Mouse (Mus musculus): Measurements from ENCODE around the gene Fam168a. TPM values are rescaled to one million over a fixed set of nuclear protein-coding genes. Genes with fewer than 3 reads are reported as not detected.
A peak's percentile ranks its signal among the peaks of the same experiment; 100 is the strongest.

The Fam168a gene
- polyA plus RNA-seq, 1 experiment from 2014 or later: 36.3 TPM

GRCm38 (mm10) chr7:100860450-100860849, 154.0 kb downstream of the Fam168a start:
- Histone ChIP-seq H3K9me3 (ENCODE audit: control insufficient read depth, low read length) (no peaks in the 10 kb centered on the region), H3K9ac (ENCODE audit: low read length) (no peak overlapping the region), H3K27ac (ENCODE audit: low read depth, low read length) (no peak overlapping the region), H3K27me3 (ENCODE audit: control insufficient read depth, insufficient read depth, low read length) (no peaks in the 10 kb centered on the region), H3K4me2 (no peak overlapping the region), H3K4me3 (ENCODE audit: low read depth, low read length) (no peak overlapping the region), H3K36me3 (ENCODE audit: control insufficient read depth, insufficient read depth, low read length) (no peaks in the 10 kb centered on the region), H3K4me1 (ENCODE audit: control insufficient read depth, insufficient read depth, low read length) (peaks cover 5% of the 10 kb centered on the region; the same call in 1 of the 2 replicates)
- 90% methylated on average over 3 of the region's 3 CpGs for WGBS
- ATAC-seq (ENCODE audit: low FRiP score) (no peak), DNase-seq (ENCODE audit: low spot score, missing footprints) (no peak)

GRCm38 (mm10) chr7:100861209-100861608, 154.8 kb downstream of the Fam168a start:
- H3K27ac ChIP-seq (ENCODE audit: low read depth, low read length): no peak overlapping the region
- no peak for ATAC-seq (ENCODE audit: low FRiP score)

GRCm38 (mm10) chr7:100862353-100862752, 155.9 kb downstream of the Fam168a start:
- H3K27me3 ChIP-seq (ENCODE audit: control insufficient read depth, insufficient read depth, low read length): no peaks in the 10 kb centered on the region
- peak overlapping the region; percentile 84; the same call in 1 of the 2 replicates for H3K9ac ChIP-seq (ENCODE audit: low read length)
- no peaks in the 10 kb centered on the region for H3K36me3 ChIP-seq (ENCODE audit: control insufficient read depth, insufficient read depth, low read length)
- no peak overlapping the region for H3K27ac ChIP-seq (ENCODE audit: low read depth, low read length)
- peak overlapping the region; percentile 79 for H3K4me3 ChIP-seq (ENCODE audit: low read depth, low read length)
- H3K4me1 ChIP-seq (ENCODE audit: control insufficient read depth, insufficient read depth, low read length): peaks cover 5% of the 10 kb centered on the region; the same call in 1 of the 2 replicates
- ATAC-seq (ENCODE audit: low FRiP score) (peak; percentile 28; the same call in 1 of the 2 replicates), DNase-seq (ENCODE audit: low spot score, missing footprints) (no peak)
- H3K4me2 ChIP-seq: peak overlapping the region; percentile 98
- no peaks in the 10 kb centered on the region for H3K9me3 ChIP-seq (ENCODE audit: control insufficient read depth, low read length)
- WGBS: 2% methylated on average over 4 of the region's 4 CpGs

More at GRCm38 (mm10) chr7:100861209-100861608, 154.8 kb downstream of the Fam168a start:
- Histone ChIP-seq H3K36me3 (ENCODE audit: control insufficient read depth, insufficient read depth, low read length) (no peaks in the 10 kb centered on the region), H3K9me3 (ENCODE audit: control insufficient read depth, low read length) (no peaks in the 10 kb centered on the region), H3K9ac (ENCODE audit: low read length) (no peak overlapping the region), H3K4me2 (no peak overlapping the region), H3K4me1 (ENCODE audit: control insufficient read depth, insufficient read depth, low read length) (peaks cover 5% of the 10 kb centered on the region; the same call in 1 of the 2 replicates), H3K4me3 (ENCODE audit: low read depth, low read length) (no peak overlapping the region), H3K27me3 (ENCODE audit: control insufficient read depth, insufficient read depth, low read length) (no peaks in the 10 kb centered on the region)
- 91% methylated on average over 5 of the region's 5 CpGs for WGBS
- DNase-seq (ENCODE audit: low spot score, missing footprints): no peak

GRCm38 (mm10) chr7:100862828-100863638, 156.6 kb downstream of the Fam168a start, which contains the start of gene Relt:
TSS of gene Relt (minus strand) at chr7:100863446.
- Histone ChIP-seq H3K9ac (ENCODE audit: low read length) (peak within 1 kb of the TSS; percentile 84), H3K9me3 (ENCODE audit: control insufficient read depth, low read length) (no peaks in the 10 kb centered on the region), H3K4me1 (ENCODE audit: control insufficient read depth, insufficient read depth, low read length) (peaks cover 5% of the 10 kb centered on the region; the same call in 1 of the 2 replicates), H3K27ac (ENCODE audit: low read depth, low read length) (peak within 1 kb of the TSS; percentile 67), H3K27me3 (ENCODE audit: control insufficient read depth, insufficient read depth, low read length) (no peaks in the 10 kb centered on the region), H3K4me3 (ENCODE audit: low read depth, low read length) (peak within 1 kb of the TSS; percentile 79), H3K36me3 (ENCODE audit: control insufficient read depth, insufficient read depth, low read length) (no peaks in the 10 kb centered on the region), H3K4me2 (peak within 1 kb of the TSS; percentile 98)
- peak; percentile 95 for ATAC-seq (ENCODE audit: low FRiP score)
- DNase-seq (ENCODE audit: low spot score, missing footprints): peak; percentile 100
- WGBS: under 1% methylated on average over 91 of the region's 91 CpGs

DNA sequence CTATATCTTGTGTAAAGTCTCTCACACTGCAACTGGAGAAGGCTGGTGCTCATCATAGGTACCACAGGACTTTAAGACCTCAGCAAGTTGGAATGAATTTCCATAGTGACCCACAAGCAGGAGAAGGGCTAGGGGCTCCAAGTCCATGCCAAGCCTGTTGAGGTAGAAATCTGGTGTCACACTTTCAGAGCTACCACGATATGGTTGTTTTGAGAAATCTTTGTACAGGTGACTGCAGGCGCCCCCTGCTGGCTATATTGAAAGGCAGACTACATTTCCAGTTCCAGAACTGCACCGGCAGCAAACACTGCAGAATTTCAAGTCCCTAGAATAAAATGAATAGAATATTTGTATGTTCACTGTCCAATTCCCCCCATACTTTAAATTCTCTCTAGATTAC, 160.2 kb downstream of the Fam168a start:
- no peak for DNase-seq (ENCODE audit: low spot score, missing footprints)
- peaks cover 3% of the 10 kb centered on the region; the same call in 1 of the 2 replicates for H3K4me1 ChIP-seq (ENCODE audit: control insufficient read depth, insufficient read depth, low read length)
- H3K36me3 ChIP-seq (ENCODE audit: control insufficient read depth, insufficient read depth, low read length): no peaks in the 10 kb centered on the region
- H3K27me3 ChIP-seq (ENCODE audit: control insufficient read depth, insufficient read depth, low read length): no peaks in the 10 kb centered on the region
- WGBS: 12% methylated on average over 3 of the region's 3 CpGs
- no peak overlapping the region for H3K27ac ChIP-seq (ENCODE audit: low read depth, low read length)
- no peaks in the 10 kb centered on the region for H3K9me3 ChIP-seq (ENCODE audit: control insufficient read depth, low read length)
- no peak for ATAC-seq (ENCODE audit: low FRiP score)
- H3K9ac ChIP-seq (ENCODE audit: low read length): no peak overlapping the region
- H3K4me3 ChIP-seq (ENCODE audit: low read depth, low read length): no peak overlapping the region
- H3K4me2 ChIP-seq: no peak overlapping the region

DNA sequence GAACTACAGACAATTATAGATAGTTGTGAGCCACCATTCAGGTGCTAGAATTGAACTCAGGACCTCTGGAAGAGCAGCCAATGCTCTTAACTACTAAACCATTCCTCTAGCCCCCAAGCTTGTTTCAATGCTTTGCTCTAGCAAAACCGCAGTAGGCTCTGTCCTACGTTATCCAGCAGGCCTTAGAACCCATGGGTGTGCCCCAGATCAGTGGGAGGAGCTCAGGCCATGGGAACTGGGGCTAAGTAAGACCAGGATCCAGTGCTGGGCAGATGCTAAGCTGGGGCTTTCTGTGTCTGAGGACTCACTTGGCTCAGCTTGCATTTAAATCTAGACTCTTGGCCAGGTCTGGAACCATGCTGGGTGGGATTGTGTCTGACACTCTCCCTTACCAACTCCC, 161.1 kb downstream of the Fam168a start:
- ATAC-seq (ENCODE audit: low FRiP score) (no peak), DNase-seq (ENCODE audit: low spot score, missing footprints) (no peak)
- Histone ChIP-seq H3K9ac (ENCODE audit: low read length) (no peak overlapping the region), H3K9me3 (ENCODE audit: control insufficient read depth, low read length) (no peaks in the 10 kb centered on the region), H3K36me3 (ENCODE audit: control insufficient read depth, insufficient read depth, low read length) (0 out of 2 replicates have a peak, but pooled peaks cover under 1% of the 10 kb centered on the region), H3K4me3 (ENCODE audit: low read depth, low read length) (no peak overlapping the region), H3K4me1 (ENCODE audit: control insufficient read depth, insufficient read depth, low read length) (no peaks in the 10 kb centered on the region), H3K27ac (ENCODE audit: low read depth, low read length) (no peak overlapping the region), H3K27me3 (ENCODE audit: control insufficient read depth, insufficient read depth, low read length) (no peaks in the 10 kb centered on the region), H3K4me2 (no peak overlapping the region)
- WGBS: 59% methylated on average over 2 of the region's 2 CpGs

- Histone ChIP-seq H3K9me3 (ENCODE audit: control insufficient read depth, low read length) (no peaks in the 10 kb centered on the region), H3K4me3 (ENCODE audit: low read depth, low read length) (no peak overlapping the region), H3K9ac (ENCODE audit: low read length) (no peak overlapping the region), H3K27me3 (ENCODE audit: control insufficient read depth, insufficient read depth, low read length) (no peaks in the 10 kb centered on the region), H3K27ac (ENCODE audit: low read depth, low read length) (no peak overlapping the region), H3K4me2 (no peak overlapping the region), H3K4me1 (ENCODE audit: control insufficient read depth, insufficient read depth, low read length) (no peaks in the 10 kb centered on the region), H3K36me3 (ENCODE audit: control insufficient read depth, insufficient read depth, low read length) (peaks cover 7% of the 10 kb centered on the region; the same call in 1 of the 2 replicates)
- ATAC-seq (ENCODE audit: low FRiP score) (no peak), DNase-seq (ENCODE audit: low spot score, missing footprints) (no peak)
- WGBS: 75% methylated on average over 4 of the region's 4 CpGs
These were observed 162.1 kb downstream of the Fam168a start for GRCm38 (mm10) chr7:100868551-100868950.

DNA sequence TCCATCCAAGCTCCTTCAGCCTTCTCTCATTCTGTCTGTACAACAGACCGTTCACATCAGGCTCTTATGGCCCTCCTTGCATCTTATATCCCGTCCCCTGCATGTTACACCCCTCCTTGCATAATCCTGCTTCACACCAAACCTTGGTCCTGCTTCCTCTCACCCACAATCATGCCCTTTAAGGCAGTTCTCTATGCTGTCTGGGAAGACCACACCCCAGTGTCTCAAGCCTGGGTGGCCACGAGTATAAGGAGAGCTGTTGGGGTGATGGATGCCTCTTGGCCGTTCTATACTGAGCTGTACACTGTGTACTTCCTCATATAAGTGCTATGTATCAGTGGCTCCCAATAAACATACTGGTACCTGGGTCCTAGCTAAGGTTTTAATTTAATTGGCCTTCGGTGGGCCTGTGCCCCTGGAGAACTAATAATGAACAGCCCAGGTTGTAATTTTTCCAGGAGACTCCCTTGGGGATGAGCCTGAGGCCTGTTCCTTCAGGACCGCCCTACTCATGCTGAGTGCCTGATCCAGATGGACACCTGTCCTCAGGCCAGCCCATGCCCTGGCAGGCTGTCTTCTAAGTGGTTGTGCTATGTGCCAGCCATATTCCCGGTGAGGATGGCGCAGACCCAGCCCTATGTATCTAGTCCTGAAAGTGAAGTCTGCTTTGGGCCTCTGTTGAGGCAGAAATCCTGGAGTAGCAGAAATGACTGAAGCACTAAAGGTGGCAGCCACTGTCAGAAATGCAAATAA, 163.6 kb downstream of the Fam168a start:
- H3K27ac ChIP-seq (ENCODE audit: low read depth, low read length): no peak overlapping the region
- H3K9ac ChIP-seq (ENCODE audit: low read length): no peak overlapping the region
- H3K4me2 ChIP-seq: no peak overlapping the region
- peaks cover 10% of the 10 kb centered on the region; the same call in 1 of the 2 replicates for H3K36me3 ChIP-seq (ENCODE audit: control insufficient read depth, insufficient read depth, low read length)
- 90% methylated on average over 8 of the region's 8 CpGs for WGBS
- H3K9me3 ChIP-seq (ENCODE audit: control insufficient read depth, low read length): no peaks in the 10 kb centered on the region
- no peaks in the 10 kb centered on the region for H3K4me1 ChIP-seq (ENCODE audit: control insufficient read depth, insufficient read depth, low read length)
- no peak overlapping the region for H3K4me3 ChIP-seq (ENCODE audit: low read depth, low read length)
- no peak for DNase-seq (ENCODE audit: low spot score, missing footprints)
- no peak for ATAC-seq (ENCODE audit: low FRiP score)
- H3K27me3 ChIP-seq (ENCODE audit: control insufficient read depth, insufficient read depth, low read length): no peaks in the 10 kb centered on the region

GRCm38 (mm10) chr7:100871355-100871754, 164.9 kb downstream of the Fam168a start:
- Histone ChIP-seq H3K27ac (ENCODE audit: low read depth, low read length) (no peak overlapping the region), H3K4me3 (ENCODE audit: low read depth, low read length) (no peak overlapping the region), H3K9me3 (ENCODE audit: control insufficient read depth, low read length) (no peaks in the 10 kb centered on the region), H3K4me2 (no peak overlapping the region), H3K27me3 (ENCODE audit: control insufficient read depth, insufficient read depth, low read length) (no peaks in the 10 kb centered on the region), H3K4me1 (ENCODE audit: control insufficient read depth, insufficient read depth, low read length) (no peaks in the 10 kb centered on the region), H3K36me3 (ENCODE audit: control insufficient read depth, insufficient read depth, low read length) (peaks cover 11% of the 10 kb centered on the region), H3K9ac (ENCODE audit: low read length) (no peak overlapping the region)
- DNase-seq (ENCODE audit: low spot score, missing footprints) (no peak), ATAC-seq (ENCODE audit: low FRiP score) (no peak)
- 93% methylated on average over 4 of the region's 4 CpGs for WGBS
